In the genomic region with DNA sequence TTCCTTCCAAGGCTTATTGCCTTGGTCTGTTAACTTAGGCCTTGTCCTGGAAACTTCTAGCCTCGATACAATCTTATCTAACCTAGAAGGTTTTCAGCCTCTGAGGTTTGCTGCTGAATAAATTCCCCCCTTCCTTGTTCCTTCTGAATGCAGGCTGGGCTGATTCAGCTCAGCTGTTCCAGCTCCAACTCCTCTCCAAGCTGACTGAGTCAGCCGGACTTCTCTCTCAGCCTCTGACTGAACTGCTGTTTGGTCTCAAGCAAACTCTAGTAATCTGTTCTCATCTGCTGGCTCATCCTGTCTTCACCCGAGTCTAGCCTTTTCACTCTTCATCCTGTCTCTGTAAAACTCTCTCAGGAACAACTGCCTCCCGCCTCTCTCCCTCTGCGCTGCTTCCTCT, we compare ENCODE assay signal across 31 mouse cellular contexts. TPM values are rescaled to one million over a fixed set of nuclear protein-coding genes. Genes with fewer than 3 reads are reported as not detected.
A peak's percentile ranks its signal among the peaks of the same experiment; 100 is the strongest.
DNase-seq lines count a peak whose midpoint lies in the region; ATAC-seq and TF ChIP-seq lines count a peak whose summit lies in the region.
"Had no signal": no experiment of that assay in that cellular context is flagged by ENCODE, and none has a peak within 500 bp of the region (broad histone marks: within the 10 kb centered on the region; RNA-seq: fewer than 3 reads in every experiment).

No protein-coding gene starts in this region.

- no peak for DNase-seq in frontal cortex, adult 2 months (ENCODE audit: extremely low spot score in 1 of 2, low spot score in 1 of 2)
- peak; percentile 48 for DNase-seq in lung, embryonic 14.5 days
- DNase-seq in lung, postnatal 14 days = no peak
- DNase-seq in 3T3-L1 (ENCODE audit: low read depth, low spot score) = peak; percentile 36
- no peak for DNase-seq in liver, embryonic 11.5 days (ENCODE audit: low spot score)
- DNase-seq in ovary, postnatal 36 days (ENCODE audit: low spot score) = no peak
- DNase-seq: adrenal gland, adult 2 months; adrenal gland, postnatal 14 days; B cell, adult 2 months; cerebellum, adult 11-12 months; cerebellum, adult 8-10 months; cerebellum, postnatal 10 days; cerebellum, postnatal 36 days; embryo, embryonic 11 days; gastrocnemius, adult 2 months; gastrocnemius, postnatal 14 days; heart, adult 18-20 months; heart, postnatal 10 days; heart, postnatal 4 days had no signal

- no peaks in the 10 kb centered on the region for H3K36me3 ChIP-seq in lung, embryonic 14.5 days (ENCODE audit: insufficient read depth)
- no peaks in the 10 kb centered on the region for H3K36me3 ChIP-seq in liver, embryonic 11.5 days (ENCODE audit: control insufficient read depth, insufficient read depth, low read length)
- H3K36me3 ChIP-seq: embryonic facial prominence, embryonic 10.5 days; embryonic facial prominence, embryonic 13.5 days; G1E; heart, embryonic 12.5 days; heart, embryonic 15.5 days had no signal

- peak overlapping the region; percentile 37; the same call in 1 of the 2 replicates for H3K27ac ChIP-seq in lung, embryonic 14.5 days (ENCODE audit: low read depth)
- 0 out of 2 replicates have a peak overlapping the region, but pooled peaks have one; percentile 6 for H3K27ac ChIP-seq in embryonic fibroblast, embryonic 13.5 days (ENCODE audit: insufficient read depth, low read length)
- no peak overlapping the region for H3K27ac ChIP-seq in liver, embryonic 11.5 days (ENCODE audit: low read depth, low read length)
- H3K27ac ChIP-seq: embryonic facial prominence, embryonic 10.5 days; embryonic facial prominence, embryonic 13.5 days; gastrocnemius, adult 2 months; heart, embryonic 15.5 days; hindbrain, embryonic 14.5 days; hindbrain, postnatal 0 days had no signal

- no peak overlapping the region for H3K4me2 ChIP-seq in lung, embryonic 14.5 days
- no peak overlapping the region for H3K4me2 ChIP-seq in liver, embryonic 11.5 days
- H3K4me2 ChIP-seq: embryonic facial prominence, embryonic 13.5 days; heart, embryonic 12.5 days; heart, embryonic 15.5 days; hindbrain, embryonic 14.5 days had no signal

- no peak for TF ChIP-seq CTCF in lung, embryonic 14.5 days (IDR thresholded peaks at IDR 0.05; ENCODE audit: low read depth)
- no peak for TF ChIP-seq CTCF in embryonic fibroblast, embryonic 13.5 days (IDR thresholded peaks at IDR 0.05; ENCODE audit: borderline replicate concordance, insufficient read depth, low read length)

- peaks cover 10% of the 10 kb centered on the region; the same call in 1 of the 2 replicates for H3K27me3 ChIP-seq in lung, embryonic 14.5 days (ENCODE audit: insufficient read depth, low read length)
- H3K27me3 ChIP-seq in liver, embryonic 11.5 days (replicated peaks; ENCODE audit: control insufficient read depth, insufficient read depth, low read length) = peaks cover 18% of the 10 kb centered on the region
- H3K27me3 ChIP-seq: CH12.LX had no signal

- H3K9me3 ChIP-seq in lung, embryonic 14.5 days (ENCODE audit: low read depth, low read length) = no peaks in the 10 kb centered on the region
- no peaks in the 10 kb centered on the region for H3K9me3 ChIP-seq in liver, embryonic 11.5 days (ENCODE audit: control insufficient read depth, low read length)
- H3K9me3 ChIP-seq: embryonic facial prominence, embryonic 10.5 days; embryonic facial prominence, embryonic 13.5 days; G1E; heart, embryonic 12.5 days; heart, embryonic 15.5 days had no signal

- H3K4me1 ChIP-seq in lung, embryonic 14.5 days (ENCODE audit: insufficient read depth) = peaks cover 3% of the 10 kb centered on the region; the same call in 1 of the 2 replicates
- peaks cover 6% of the 10 kb centered on the region for H3K4me1 ChIP-seq in embryonic fibroblast, embryonic 13.5 days (ENCODE audit: control insufficient read depth, insufficient read depth, low read length)
- H3K4me1 ChIP-seq in liver, embryonic 11.5 days (replicated peaks; ENCODE audit: control insufficient read depth, insufficient read depth, low read length) = no peaks in the 10 kb centered on the region

- no peak for TF ChIP-seq POLR2A in embryonic fibroblast, embryonic 13.5 days (IDR thresholded peaks at IDR 0.05; ENCODE audit: low read depth, low read length)

- no peak overlapping the region for H3K9ac ChIP-seq in lung, embryonic 14.5 days
- no peak overlapping the region for H3K9ac ChIP-seq in liver, embryonic 11.5 days (ENCODE audit: low read depth, low read length)
- H3K9ac ChIP-seq: embryonic facial prominence, embryonic 13.5 days; heart, embryonic 12.5 days; heart, embryonic 15.5 days; hindbrain, embryonic 14.5 days had no signal

- no peak overlapping the region for H3K4me3 ChIP-seq in lung, embryonic 14.5 days (ENCODE audit: low read depth, low read length)
- H3K4me3 ChIP-seq in embryonic fibroblast, embryonic 13.5 days (ENCODE audit: insufficient read depth, low read length) = no peak overlapping the region
- no peak overlapping the region for H3K4me3 ChIP-seq in liver, embryonic 11.5 days (ENCODE audit: low read depth, low read length)
- H3K4me3 ChIP-seq: embryonic facial prominence, embryonic 10.5 days; embryonic facial prominence, embryonic 13.5 days; gastrocnemius, adult 2 months; heart, embryonic 12.5 days; heart, embryonic 15.5 days had no signal

- WGBS in lung, embryonic 14.5 days = 46% methylated on average over 5 of the region's 5 CpGs
- 49% methylated on average over 5 of the region's 5 CpGs for WGBS in liver, embryonic 11.5 days

- peak; percentile 77 for ATAC-seq in frontal cortex, adult (ENCODE audit: low TSS enrichment)
- no peak for ATAC-seq in lung, embryonic 14.5 days (ENCODE audit: insufficient read depth)
- no peak for ATAC-seq in liver, embryonic 11.5 days (replicated peaks; ENCODE audit: low FRiP score)
- ATAC-seq: forebrain, embryonic 14.5 days; hindbrain, postnatal 0 days; inflammation-experienced regulatory T-cells, adult 6 months had no signal

RNA-seq across cellular contexts. Expression of a gene that starts 31.7 kb away (rescaled TPM):
- 47.0 and 50.5 TPM in 2 replicates for polyA plus RNA-seq in frontal cortex, adult 2 months (2012; rRNA removed)
- polyA plus RNA-seq in lung, embryonic 14.5 days (2014; fragmentation: Nextera tagmentation; extraction: Ambion mirVana) = 70.0 and 74.3 TPM in 2 replicates
- 44.0 and 49.5 TPM in 2 replicates for polyA plus RNA-seq in embryonic fibroblast, embryonic 13.5 days (2011; ENCODE audit: insufficient read length, low read depth, missing spikeins)
- polyA plus RNA-seq in liver, embryonic 11.5 days (2014; fragmentation: Nextera tagmentation; extraction: Ambion mirVana) = 75.4 and 76.1 TPM in 2 replicates

Comparison
In these comparisons a context has a peak if more than half of its experiments do, and no peak if none do; other contexts are left out.
1. DNase-seq: peak in lung, embryonic 14.5 days (single experiment) and 3T3-L1 (single experiment); none in frontal cortex, adult 2 months (0 of 2), lung, postnatal 14 days (single experiment), liver, embryonic 11.5 days (single experiment) and ovary, postnatal 36 days (single experiment).